Mouse (Mus musculus): ENCODE results near the gene Olfr1253. TPM values are rescaled to one million over a fixed set of nuclear protein-coding genes. Genes with fewer than 3 reads are reported as not detected.

The Olfr1253 gene
- not detected in 2 replicates for polyA plus RNA-seq (2015; fragmentation: Nextera tagmentation; extraction: Ambion mirVana)

- 70% methylated on average over 1 of the region's 1 CpGs for WGBS
- no peaks in the 10 kb centered on the region for H3K9me3 ChIP-seq
- H3K27me3 ChIP-seq, result no peaks in the 10 kb centered on the region
- H3K4me1 ChIP-seq, result no peaks in the 10 kb centered on the region
- no peak within 1 kb of the TSS for H3K9ac ChIP-seq
- no peaks in the 10 kb centered on the region for H3K36me3 ChIP-seq
- no peak within 1 kb of the TSS for H3K4me3 ChIP-seq
- no peak within 1 kb of the TSS for H3K27ac ChIP-seq
- no peak within 1 kb of the TSS for H3K4me2 ChIP-seq
- no peak for ATAC-seq (ENCODE audit: insufficient number of reproducible peaks, low FRiP score, low TSS enrichment, low read depth)
These were observed at the start of gene Olfr1253 for GRCm38 (mm10) chr2:89756990-89757389. Olfr1253 (minus strand) TSS chr2:89757090.

DNA sequence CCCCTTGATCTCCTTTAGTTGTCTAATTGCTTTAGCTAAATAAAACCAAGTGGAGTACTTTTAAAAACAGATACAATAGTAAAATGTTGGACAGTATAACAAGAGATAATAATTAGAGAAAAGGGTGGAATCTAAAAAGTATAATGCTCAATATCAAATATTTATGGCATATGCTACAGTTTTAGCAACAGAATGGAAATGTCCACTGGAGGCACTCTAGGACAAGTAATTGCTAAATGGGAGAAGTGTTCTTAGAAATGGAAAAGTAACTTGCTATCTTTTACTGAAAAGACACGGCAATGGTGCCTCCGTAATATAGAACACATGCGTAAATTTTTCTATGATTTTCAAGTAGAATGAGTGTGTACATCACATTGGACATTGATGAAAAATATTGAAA, 42.7 kb upstream of the Olfr1253 start:
- Histone ChIP-seq H3K9me3 (no peaks in the 10 kb centered on the region), H3K27me3 (no peaks in the 10 kb centered on the region), H3K36me3 (no peaks in the 10 kb centered on the region), H3K4me2 (no peak overlapping the region), H3K4me1 (no peaks in the 10 kb centered on the region), H3K27ac (no peak overlapping the region), H3K9ac (no peak overlapping the region), H3K4me3 (no peak overlapping the region)
- WGBS, result 90% methylated on average over 3 of the region's 3 CpGs
- no peak for ATAC-seq (ENCODE audit: insufficient number of reproducible peaks, low FRiP score, low TSS enrichment, low read depth)

DNA sequence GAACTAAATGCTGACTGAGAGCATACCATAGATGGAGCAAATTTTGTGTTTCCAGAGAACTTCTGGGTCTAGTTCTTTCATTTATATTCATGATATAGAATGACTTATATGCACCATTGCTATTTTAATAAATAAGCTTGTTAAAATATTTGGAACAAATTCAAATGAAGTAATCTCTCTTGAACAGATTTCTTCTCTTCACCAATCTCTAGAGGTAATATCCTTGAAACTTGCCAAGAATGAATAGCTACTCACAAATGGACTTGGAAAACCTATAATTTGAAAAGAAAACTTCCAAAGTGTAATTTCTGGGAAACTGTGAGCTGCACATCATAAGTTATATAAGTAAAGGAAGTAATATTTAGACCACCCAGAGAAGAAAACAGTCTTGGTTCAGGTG, 36.6 kb upstream of the Olfr1253 start, which contains the start of gene Olfr1254:
Gene Olfr1254 (minus strand): TSS at position 101 of the 400 bp plus-strand sequence.
- H3K27ac ChIP-seq, result no peak within 1 kb of the TSS

GRCm38 (mm10) chr2:89724912-89725311, 32.0 kb downstream of the Olfr1253 start, which contains the start of gene Olfr1252:
Olfr1252 (minus strand) TSS chr2:89725012.
- H3K4me1 ChIP-seq, result no peaks in the 10 kb centered on the region
- 48% methylated on average over 1 of the region's 1 CpGs for WGBS
- no peak within 1 kb of the TSS for H3K4me2 ChIP-seq
- H3K27ac ChIP-seq, result no peak within 1 kb of the TSS
- ATAC-seq (ENCODE audit: insufficient number of reproducible peaks, low FRiP score, low TSS enrichment, low read depth), result no peak
- no peaks in the 10 kb centered on the region for H3K27me3 ChIP-seq
- H3K36me3 ChIP-seq, result no peaks in the 10 kb centered on the region
- no peak within 1 kb of the TSS for H3K9ac ChIP-seq
- no peak within 1 kb of the TSS for H3K4me3 ChIP-seq
- no peaks in the 10 kb centered on the region for H3K9me3 ChIP-seq

More for the DNA sequence above, 36.6 kb upstream of the Olfr1253 start, which contains the start of gene Olfr1254:
- H3K27me3 ChIP-seq, result no peaks in the 10 kb centered on the region
- H3K9me3 ChIP-seq, result no peaks in the 10 kb centered on the region
- no peak within 1 kb of the TSS for H3K9ac ChIP-seq
- H3K4me1 ChIP-seq, result no peaks in the 10 kb centered on the region
- no peaks in the 10 kb centered on the region for H3K36me3 ChIP-seq
- no peak within 1 kb of the TSS for H3K4me2 ChIP-seq
- H3K4me3 ChIP-seq, result no peak within 1 kb of the TSS
- no peak for ATAC-seq (ENCODE audit: insufficient number of reproducible peaks, low FRiP score, low TSS enrichment, low read depth)

Other genes starting within 250 kb of the Olfr1253 start
- gene Olfr1243, start 225.6 kb downstream of the Olfr1253 start, polyA plus RNA-seq (2015; fragmentation: Nextera tagmentation; extraction: Ambion mirVana), result not detected in 2 replicates
- gene Olfr1245, start 178.6 kb downstream of the Olfr1253 start, polyA plus RNA-seq (2015; fragmentation: Nextera tagmentation; extraction: Ambion mirVana), result not detected in 2 replicates
- not detected in 2 replicates for gene Olfr1246, start 163.9 kb downstream of the Olfr1253 start, polyA plus RNA-seq (2015; fragmentation: Nextera tagmentation; extraction: Ambion mirVana)
- not detected in 2 replicates for gene Olfr1247, start 143.0 kb downstream of the Olfr1253 start, polyA plus RNA-seq (2015; fragmentation: Nextera tagmentation; extraction: Ambion mirVana)
- gene Olfr1248, start 138.8 kb downstream of the Olfr1253 start, polyA plus RNA-seq (2015; fragmentation: Nextera tagmentation; extraction: Ambion mirVana), result not detected in 2 replicates
- gene Olfr1249, start 122.1 kb downstream of the Olfr1253 start, polyA plus RNA-seq (2015; fragmentation: Nextera tagmentation; extraction: Ambion mirVana), result not detected in 2 replicates
- gene Olfr1250, start 95.6 kb downstream of the Olfr1253 start, polyA plus RNA-seq (2015; fragmentation: Nextera tagmentation; extraction: Ambion mirVana), result not detected in 2 replicates
- gene Olfr1251, start 85.2 kb downstream of the Olfr1253 start, polyA plus RNA-seq (2015; fragmentation: Nextera tagmentation; extraction: Ambion mirVana), result not detected in 2 replicates
- not detected in 2 replicates for gene Olfr1252, start 32.1 kb downstream of the Olfr1253 start, polyA plus RNA-seq (2015; fragmentation: Nextera tagmentation; extraction: Ambion mirVana)
- gene Olfr1254, start 36.5 kb upstream of the Olfr1253 start, polyA plus RNA-seq (2015; fragmentation: Nextera tagmentation; extraction: Ambion mirVana), result not detected in 2 replicates
- gene Olfr1255, start 55.0 kb upstream of the Olfr1253 start, polyA plus RNA-seq (2015; fragmentation: Nextera tagmentation; extraction: Ambion mirVana), result not detected in 2 replicates
- gene Olfr1256, start 84.5 kb upstream of the Olfr1253 start, polyA plus RNA-seq (2015; fragmentation: Nextera tagmentation; extraction: Ambion mirVana), result not detected in 2 replicates
- gene Olfr48, start 91.1 kb upstream of the Olfr1253 start, polyA plus RNA-seq (2015; fragmentation: Nextera tagmentation; extraction: Ambion mirVana), result not detected in 2 replicates
- gene Olfr1257, start 121.3 kb upstream of the Olfr1253 start, polyA plus RNA-seq (2015; fragmentation: Nextera tagmentation; extraction: Ambion mirVana), result not detected in 2 replicates
- not detected in 2 replicates for gene Olfr1258, start 170.2 kb upstream of the Olfr1253 start, polyA plus RNA-seq (2015; fragmentation: Nextera tagmentation; extraction: Ambion mirVana)
- not detected in 2 replicates for gene Olfr1259, start 191.6 kb upstream of the Olfr1253 start, polyA plus RNA-seq (2015; fragmentation: Nextera tagmentation; extraction: Ambion mirVana)
- not detected in 2 replicates for gene Olfr1260, start 217.2 kb upstream of the Olfr1253 start, polyA plus RNA-seq (2015; fragmentation: Nextera tagmentation; extraction: Ambion mirVana)
- not detected in 2 replicates for gene Olfr1261, start 234.1 kb upstream of the Olfr1253 start, polyA plus RNA-seq (2015; fragmentation: Nextera tagmentation; extraction: Ambion mirVana)
- not detected in 2 replicates for gene Olfr1262, start 243.1 kb upstream of the Olfr1253 start, polyA plus RNA-seq (2015; fragmentation: Nextera tagmentation; extraction: Ambion mirVana)